Mouse (Mus musculus) megakaryocyte-erythroid progenitor cell, adult 5-6 weeks (primary cell): ENCODE measurements around the gene Mrps27. TPM values are rescaled to one million over a fixed set of nuclear protein-coding genes. Genes with fewer than 3 reads are reported as not detected.
A peak's percentile ranks its signal among the peaks of the same experiment; 100 is the strongest.
"Not testable (repeated sequence)": the region's sequence is repeated elsewhere in the genome, so short reads cannot be mapped to it uniquely, and the experiment has no call there.

Experiments used
- ATAC-seq: replicated peaks from 2 replicates; pipeline ENCODE4 v1.8.0; 2016; ENCODE audit warnings: mild to moderate bottlenecking, inconsistent platforms; ENCODE audit not compliant: severe bottlenecking, poor library complexity, low FRiP score, low TSS enrichment
- total RNA-seq, 2 experiments: library from RNA; stranded (forward) in 1 of 2; stranded (reverse) in 1 of 2; fragments of 200-1000, 215-1000 nt in 1 of 2; fragments of >200 nt in 1 of 2; fragmentation: Nextera tagmentation in 1 of 2; gene quantifications; 2 replicates each; pipeline ENCODE4 v1.2.3; 2014 to 2017

Gene Mrps27
- 33.3 and 42.7 TPM in 2 replicates for total RNA-seq (2014; fragmentation: Nextera tagmentation)
- total RNA-seq (2017) = 24.8 and 30.4 TPM in 2 replicates

- peak; percentile 99 for ATAC-seq
These were observed at the start of gene Mrps27, which contains the start of gene Ptcd2 for GRCm38 (mm10) chr13:99344599-99345575. TSS of gene Mrps27 (plus strand) at chr13:99344786. TSS of gene Ptcd2 (minus strand) at chr13:99344705.

GRCm38 (mm10) chr13:99299921-99300320 is 44.7 kb upstream of the Mrps27 start:
- ATAC-seq = no peak

- ATAC-seq = no peak
These were observed 40.7 kb upstream of the Mrps27 start for GRCm38 (mm10) chr13:99303846-99304245.

- ATAC-seq = no peak
These were observed 40.2 kb upstream of the Mrps27 start for GRCm38 (mm10) chr13:99304365-99304764.

- ATAC-seq = no peak
These were observed 39.4 kb upstream of the Mrps27 start for GRCm38 (mm10) chr13:99305186-99305585.

GRCm38 (mm10) chr13:99306164-99306563 is 38.4 kb upstream of the Mrps27 start:
- no peak for ATAC-seq

- ATAC-seq = no peak
These were observed 36.6 kb upstream of the Mrps27 start for GRCm38 (mm10) chr13:99307930-99308359.

- ATAC-seq = no peak
These were observed 36.2 kb upstream of the Mrps27 start for GRCm38 (mm10) chr13:99308393-99308792.

- no peak for ATAC-seq
These were observed 30.5 kb upstream of the Mrps27 start for GRCm38 (mm10) chr13:99314098-99314497.

- ATAC-seq = peak; percentile 34; the same call in 1 of the 2 replicates
These were observed 29.9 kb upstream of the Mrps27 start for GRCm38 (mm10) chr13:99314657-99315181.

- ATAC-seq = no peak
These were observed 28.2 kb upstream of the Mrps27 start for GRCm38 (mm10) chr13:99316366-99316765.

GRCm38 (mm10) chr13:99317058-99317457 is 27.5 kb upstream of the Mrps27 start:
- no peak for ATAC-seq

- ATAC-seq = no peak
These were observed 24.1 kb upstream of the Mrps27 start for GRCm38 (mm10) chr13:99320453-99320852.

GRCm38 (mm10) chr13:99322915-99323314 is 21.7 kb upstream of the Mrps27 start:
- not testable (repeated sequence) for ATAC-seq

GRCm38 (mm10) chr13:99323632-99324336 is 20.8 kb upstream of the Mrps27 start:
- ATAC-seq = no peak

- ATAC-seq = not testable (repeated sequence)
These were observed 20.3 kb upstream of the Mrps27 start for GRCm38 (mm10) chr13:99324337-99324685.

GRCm38 (mm10) chr13:99331255-99331654 is 13.3 kb upstream of the Mrps27 start:
- peak; percentile 73 for ATAC-seq

- ATAC-seq = no peak
These were observed 7.1 kb upstream of the Mrps27 start for GRCm38 (mm10) chr13:99337510-99337909.

- no peak for ATAC-seq
These were observed 3.1 kb upstream of the Mrps27 start for GRCm38 (mm10) chr13:99341504-99341903.
